Mouse (Mus musculus) WW6 (cell line): ENCODE measurements at regions not wholly inside any gene's neighbourhood (a gene's known extent, or its start where the extent isn't known, plus 50 kb on each side); places are given as distances from the start of the nearest gene placed in this dataset.

Experiments used
- DNase-seq: peaks from one replicate; pipeline ENCODE4 v3.0.0-alpha.2; 2013; ENCODE audit warnings: low read depth, low spot score

- no peak for DNase-seq
Measured at GRCm38 (mm10) chr5:132826009-132826408, 282.9 kb upstream of the Auts2 start.

DNA sequence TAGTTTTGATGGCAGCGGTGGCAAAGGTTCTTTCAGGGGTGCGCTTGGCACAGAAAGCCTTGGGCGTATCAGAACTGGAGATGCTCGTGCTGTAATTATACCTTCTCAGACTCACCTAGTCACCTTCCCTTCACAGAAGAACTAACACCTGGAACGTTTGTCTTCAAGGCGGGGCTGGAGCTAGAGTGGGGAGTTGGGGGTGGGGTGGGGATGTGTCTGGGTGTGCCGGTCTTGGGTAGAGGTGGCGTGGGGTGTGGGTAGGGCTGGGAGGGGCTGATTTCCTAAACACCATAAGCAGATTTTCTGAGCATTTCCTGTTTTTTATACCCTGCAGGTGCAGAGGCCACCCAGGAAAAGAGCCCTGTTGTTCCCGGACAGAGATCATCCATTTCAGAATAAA lies 274.5 kb upstream of the Auts2 start:
- DNase-seq: no peak

DNA sequence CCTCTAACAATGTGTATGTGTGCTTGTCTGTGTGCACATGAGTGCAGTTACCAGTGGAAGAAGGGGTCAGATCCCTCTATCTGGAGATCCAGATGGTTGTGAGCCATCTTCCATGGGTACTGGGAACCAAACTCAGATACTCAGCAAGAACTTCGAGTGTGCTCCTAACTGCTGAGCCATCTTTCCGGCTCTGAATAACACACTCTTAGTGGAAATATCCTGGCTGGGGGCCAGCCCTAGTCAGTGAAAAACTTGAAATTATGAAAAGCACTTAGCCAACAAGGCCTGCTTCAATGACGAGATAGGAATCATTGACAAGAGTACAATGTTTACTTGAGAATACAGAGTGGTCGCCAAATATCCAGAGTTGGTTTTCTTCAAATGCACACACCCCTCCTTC lies 266.0 kb upstream of the Auts2 start:
- DNase-seq: no peak

DNA sequence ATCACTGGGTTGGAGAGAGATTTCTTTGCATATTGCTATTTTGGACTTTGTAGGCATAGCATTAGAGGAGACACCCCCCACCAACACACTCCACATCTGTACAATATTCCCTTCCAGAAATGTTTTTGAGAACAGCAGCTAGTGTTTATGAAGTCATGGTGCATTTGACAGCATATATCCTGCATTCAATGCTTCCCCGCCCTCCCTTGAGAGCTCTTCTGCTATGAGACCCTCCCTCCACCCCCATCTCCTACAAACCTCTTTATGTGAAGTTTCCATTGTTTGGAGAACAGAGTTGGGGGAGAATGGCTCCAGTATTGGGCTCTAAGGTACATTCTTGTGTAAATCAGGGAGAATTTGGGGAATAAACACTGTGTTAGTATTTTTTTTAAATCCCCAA lies 252.9 kb upstream of the Auts2 start:
- no peak for DNase-seq

DNA sequence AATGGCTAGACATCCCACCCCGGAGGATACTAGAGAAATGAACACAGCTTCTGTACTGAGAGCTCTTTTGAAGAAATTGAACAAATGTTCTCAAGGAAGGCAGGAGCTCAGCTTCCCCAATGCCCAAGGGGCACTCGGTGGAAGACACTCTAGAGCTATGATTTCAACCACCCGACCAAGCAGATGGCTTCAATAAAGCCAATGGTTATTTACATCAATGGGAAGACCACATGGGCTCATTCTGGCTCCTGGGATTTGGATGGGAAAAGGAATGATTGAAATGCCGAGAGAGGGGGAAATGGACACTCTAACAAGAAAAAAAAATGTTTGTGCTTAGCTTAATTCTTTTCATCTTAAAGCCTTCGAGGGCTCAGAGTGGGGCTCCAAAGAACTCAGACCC lies 249.3 kb upstream of the Auts2 start:
- no peak for DNase-seq

- no peak for DNase-seq
Measured at GRCm38 (mm10) chr5:132785291-132785690, 242.1 kb upstream of the Auts2 start.

DNA sequence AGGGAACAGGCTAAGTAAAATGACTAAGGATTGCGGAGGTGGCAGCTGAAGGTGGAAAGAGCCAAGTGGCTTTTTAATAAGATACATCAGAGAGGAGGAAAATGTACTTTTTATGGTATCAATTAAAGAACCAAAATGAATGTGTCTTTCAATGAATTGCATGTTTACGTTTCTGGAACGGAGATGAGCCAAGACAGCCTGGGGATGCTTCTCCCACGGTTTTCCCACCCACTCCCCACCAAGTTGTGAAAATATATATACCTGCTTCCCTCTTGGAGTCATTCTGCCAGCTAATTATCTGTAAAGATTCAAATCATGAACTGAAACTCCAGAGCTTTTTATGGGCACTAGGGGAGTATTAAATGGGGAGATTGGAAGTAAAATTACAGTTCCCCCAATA lies 241.6 kb upstream of the Auts2 start:
- DNase-seq: no peak

GRCm38 (mm10) chr5:132774141-132774680 lies 231.1 kb upstream of the Auts2 start:
- DNase-seq: no peak

DNA sequence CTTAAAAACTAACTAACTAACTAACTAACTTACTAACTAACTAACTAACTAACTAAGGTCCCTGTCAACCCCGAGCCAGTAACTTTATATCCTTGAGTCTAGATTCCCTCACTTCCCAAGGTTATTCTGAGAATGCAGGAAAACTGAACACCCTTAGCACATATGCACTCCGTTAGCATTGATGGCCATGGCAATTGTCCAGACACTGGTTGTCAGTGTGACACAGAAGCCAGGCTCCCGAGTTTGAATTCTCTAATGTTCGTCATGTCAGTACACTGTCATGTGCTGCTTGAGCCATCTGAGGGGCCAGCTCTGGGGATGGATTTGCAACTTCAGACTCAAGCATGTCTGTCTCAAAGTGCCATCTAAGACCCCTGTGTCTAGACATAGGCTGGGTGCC lies 217.3 kb upstream of the Auts2 start:
- no peak for DNase-seq

DNA sequence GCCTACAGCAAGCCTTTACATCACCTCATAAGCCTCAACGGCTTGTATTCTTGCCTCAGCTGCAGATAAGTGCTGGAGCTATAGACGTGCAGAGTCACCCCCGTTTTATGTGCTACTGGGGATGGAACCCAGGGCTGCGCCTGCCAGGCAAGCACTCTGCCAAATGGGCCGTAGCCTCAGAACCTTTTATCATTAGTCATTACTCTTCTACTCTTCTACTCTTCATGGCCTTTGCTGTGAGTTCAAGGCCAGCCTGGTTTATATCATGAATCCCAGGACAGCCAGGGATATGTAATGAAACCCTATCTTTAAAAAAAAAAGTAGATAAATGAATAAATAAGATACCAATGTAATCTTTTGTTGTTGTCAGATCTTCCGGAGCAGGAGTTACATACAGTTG lies 216.6 kb upstream of the Auts2 start:
- no peak for DNase-seq

DNA sequence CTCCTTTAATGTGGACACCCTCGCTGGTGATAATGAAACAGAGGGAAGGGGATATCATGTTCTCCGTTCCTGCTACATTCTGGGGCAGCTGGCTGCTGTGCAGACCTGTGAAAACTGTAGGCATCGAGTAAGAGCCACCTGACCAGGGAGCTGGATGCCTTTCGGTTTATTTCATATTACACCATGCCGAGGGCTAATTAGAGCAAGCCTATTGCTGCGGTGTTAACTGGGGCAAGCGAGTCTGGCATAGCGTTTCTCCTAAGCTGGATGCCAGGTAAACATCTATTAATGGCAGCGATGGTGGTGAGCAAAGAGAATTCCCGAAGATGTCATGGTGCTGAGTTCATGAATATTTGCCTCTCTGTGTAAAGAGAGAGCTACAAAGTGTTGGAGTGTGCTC lies 215.8 kb upstream of the Auts2 start:
- DNase-seq: no peak

DNA sequence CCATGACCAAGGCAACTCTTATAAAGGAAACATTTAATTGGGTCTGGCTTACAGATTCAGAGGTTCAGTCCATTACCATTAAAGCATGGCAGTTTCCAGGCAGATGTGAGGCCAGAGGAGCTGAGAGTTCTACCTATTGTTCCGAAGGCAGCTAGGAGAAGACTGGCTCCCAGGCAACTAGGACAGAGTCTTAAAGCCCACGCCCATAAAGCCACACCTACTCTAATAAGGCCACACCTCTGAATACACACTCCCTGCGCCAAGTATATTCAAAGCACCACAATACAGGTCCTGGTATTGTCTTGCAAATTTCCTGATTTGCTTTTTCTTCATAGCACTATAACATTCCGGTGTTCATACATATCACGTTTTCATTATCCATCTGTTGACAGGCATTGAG lies 194.8 kb upstream of the Auts2 start:
- no peak for DNase-seq

GRCm38 (mm10) chr5:132728689-132729189 lies 185.6 kb upstream of the Auts2 start:
- peak; percentile 3 for DNase-seq

- DNase-seq: no peak
Measured at GRCm38 (mm10) chr5:132724467-132724866, 181.3 kb upstream of the Auts2 start.

DNA sequence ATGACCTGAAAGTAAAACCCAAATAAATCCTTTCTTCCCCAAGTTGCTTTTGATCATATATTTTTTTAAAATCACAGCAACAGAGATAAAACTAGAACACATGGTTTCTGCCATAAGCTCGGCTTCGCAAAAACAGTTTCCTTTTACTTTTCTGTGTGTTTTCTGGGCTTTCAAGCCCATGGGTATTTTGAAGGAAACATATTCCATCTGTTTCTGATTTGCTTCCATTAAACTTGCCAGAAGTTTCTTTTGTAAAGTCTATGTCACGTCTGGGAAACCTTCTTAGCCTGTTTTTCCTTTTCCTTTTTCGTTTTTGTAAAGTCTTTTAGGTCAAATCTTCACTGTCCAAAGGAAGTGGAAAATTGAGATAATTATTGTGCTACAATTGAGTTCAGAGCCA lies 167.2 kb upstream of the Auts2 start:
- DNase-seq: no peak

DNA sequence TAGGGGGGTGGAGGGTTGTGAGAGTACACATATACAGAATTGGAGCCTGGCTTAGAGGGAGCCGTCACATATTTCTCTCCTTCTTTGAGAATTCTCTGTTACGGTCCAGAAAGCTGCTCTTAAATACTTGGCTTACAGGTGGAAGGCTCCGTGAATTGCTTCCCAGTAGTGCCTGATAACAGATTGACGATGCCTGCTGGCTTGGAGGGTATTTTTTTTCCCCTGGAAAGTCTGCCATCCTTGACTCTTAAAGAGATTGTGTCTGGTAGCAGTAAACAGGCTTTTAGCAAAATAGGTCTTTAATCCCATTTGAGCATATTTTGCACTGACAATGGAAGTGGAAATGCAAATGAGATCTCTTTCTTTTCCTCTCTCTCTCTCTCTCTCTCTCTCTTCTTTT lies 164.4 kb upstream of the Auts2 start:
- no peak for DNase-seq

DNA sequence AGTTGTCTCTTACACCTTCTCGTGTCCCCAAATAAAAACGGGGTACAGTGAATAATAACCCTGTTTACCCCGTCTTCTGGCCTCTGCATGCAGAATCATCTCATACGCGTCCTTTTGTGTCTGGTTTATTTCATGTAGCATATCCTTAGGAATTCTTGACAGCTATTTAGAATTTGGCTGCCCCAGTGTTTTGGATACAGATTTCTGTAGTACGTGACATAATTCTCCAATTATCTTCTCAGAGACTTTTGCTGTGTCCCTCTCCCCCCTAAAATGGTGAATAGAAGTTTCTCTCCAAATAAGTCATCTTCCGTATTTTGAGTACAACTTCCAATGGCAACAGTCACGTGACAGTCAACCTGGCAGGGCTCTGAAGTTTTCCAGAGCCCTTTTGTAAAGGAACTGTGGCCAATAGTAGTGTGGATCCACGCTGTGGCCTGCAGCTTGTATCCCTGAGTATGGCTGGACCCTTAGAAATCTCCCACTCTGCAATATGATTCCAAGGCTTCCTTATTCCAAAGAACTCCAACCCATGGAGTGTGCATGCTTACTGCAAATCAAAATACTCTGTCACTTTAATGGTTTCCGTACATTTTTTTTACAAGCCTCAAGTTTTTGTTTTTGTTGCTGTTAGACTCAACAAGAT lies 160.4 kb upstream of the Auts2 start:
- DNase-seq: no peak

DNA sequence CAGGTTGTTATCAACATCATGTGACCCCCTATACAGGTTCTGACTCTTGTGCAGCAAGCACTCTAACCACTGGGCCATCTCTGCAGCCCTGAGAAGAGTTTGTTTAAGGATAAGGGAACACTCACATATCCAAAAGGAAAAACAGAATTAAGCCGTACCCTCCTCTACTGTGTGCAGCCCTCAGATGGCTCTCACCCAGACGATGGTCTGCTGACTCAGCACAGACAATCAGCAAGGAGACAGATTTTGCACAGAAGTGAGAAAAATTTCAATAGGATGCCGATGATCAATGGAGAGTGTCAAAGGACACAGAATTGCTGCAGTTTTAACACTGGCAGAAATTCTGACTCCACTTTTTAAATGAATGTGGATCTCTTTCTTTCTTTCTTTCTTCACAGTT lies 159.4 kb upstream of the Auts2 start:
- no peak for DNase-seq

DNA sequence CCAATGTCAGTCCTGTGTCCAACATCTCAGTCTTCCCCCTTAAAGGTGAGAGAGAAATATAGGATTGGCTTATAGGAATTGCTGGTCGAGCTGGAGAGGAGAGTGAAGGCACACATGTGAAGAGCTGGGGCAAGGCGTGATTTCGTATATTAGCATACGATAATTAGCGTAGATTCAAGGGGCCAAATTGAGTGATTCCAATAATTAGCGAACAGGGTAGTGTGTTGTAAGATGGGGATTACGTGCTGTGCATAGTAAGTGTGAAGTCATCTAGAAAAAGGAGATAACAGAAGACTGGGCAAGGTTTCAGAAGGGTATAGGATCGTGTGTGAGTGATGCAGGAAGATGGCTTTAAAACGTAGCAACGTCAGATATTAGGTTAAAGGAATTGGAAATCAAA lies 147.6 kb upstream of the Auts2 start:
- no peak for DNase-seq

DNA sequence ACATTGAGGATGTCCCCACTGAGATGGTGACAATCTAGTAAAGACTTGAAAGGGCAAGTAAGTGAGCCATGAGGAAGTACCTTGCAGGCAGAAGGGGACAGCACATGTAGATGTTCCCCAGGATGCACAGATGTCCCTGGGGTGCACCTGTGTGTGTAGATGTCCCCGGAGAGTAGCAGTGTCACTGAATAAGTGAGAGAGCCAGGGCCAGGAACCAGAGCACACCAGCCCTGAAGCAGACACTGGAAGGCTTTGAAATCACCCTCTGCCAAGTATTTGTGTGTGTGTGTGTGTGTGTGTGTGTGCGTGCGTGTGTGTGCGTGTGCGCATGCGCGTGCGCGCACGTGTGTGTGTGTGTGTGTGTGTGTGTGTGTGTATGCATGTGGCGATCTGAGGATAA lies 132.1 kb upstream of the Auts2 start:
- DNase-seq: no peak

- no peak for DNase-seq
Measured at GRCm38 (mm10) chr5:132673599-132674305, 130.6 kb upstream of the Auts2 start.

DNA sequence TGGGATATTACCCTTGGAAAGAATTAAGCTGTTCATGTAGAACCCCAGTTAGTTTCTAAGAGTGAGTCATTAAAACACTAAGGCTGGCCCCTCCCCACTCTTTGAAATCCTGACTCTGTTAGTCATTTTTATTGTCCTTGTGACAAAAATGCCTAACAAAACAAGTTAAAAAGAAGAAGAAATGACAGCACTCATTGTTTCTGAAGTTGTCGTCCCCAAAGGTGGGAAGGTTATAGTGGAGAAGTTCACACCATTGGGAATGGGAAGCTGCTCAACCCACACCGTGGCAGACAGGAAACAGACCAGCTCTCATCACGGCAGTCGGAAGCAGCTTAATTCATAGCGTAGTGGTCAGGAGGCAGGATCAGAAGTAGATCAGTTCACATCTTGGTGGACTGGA lies 128.4 kb upstream of the Auts2 start:
- no peak for DNase-seq

- DNase-seq: no peak
Measured at GRCm38 (mm10) chr5:132667316-132667715, 124.2 kb upstream of the Auts2 start.
